In genomic region chr9:123788855-123789529, GRCm38 (mm10) we compare ENCODE assay signal across 18 mouse cellular contexts. TPM values are rescaled to one million over a fixed set of nuclear protein-coding genes. Genes with fewer than 3 reads are reported as not detected.
A peak's percentile ranks its signal among the peaks of the same experiment; 100 is the strongest.
DNase-seq lines count a peak whose midpoint lies in the region; ATAC-seq and TF ChIP-seq lines count a peak whose summit lies in the region.
"Had no signal": no experiment of that assay in that cellular context is flagged by ENCODE, and none has a peak within 500 bp of the region (broad histone marks: within the 10 kb centered on the region; RNA-seq: fewer than 3 reads in every experiment).

No protein-coding gene starts in this region.

- TF ChIP-seq CTCF in forebrain, postnatal 0 days (IDR thresholded peaks at IDR 0.05; ENCODE audit: low read depth), result no peak
- no peak for TF ChIP-seq CTCF in intestine, postnatal 0 days (IDR thresholded peaks at IDR 0.05; ENCODE audit: low read depth)
- no peak for TF ChIP-seq CTCF in kidney, adult 2 months (conservative IDR thresholded peaks at IDR 0.05; ENCODE audit: insufficient read depth, insufficient read length, low read depth, low read length)

- H3K4me3 ChIP-seq in forebrain, postnatal 0 days (ENCODE audit: low read depth, low read length), result no peak overlapping the region
- H3K4me3 ChIP-seq in forebrain, embryonic 15.5 days, result no peak overlapping the region
- no peak overlapping the region for H3K4me3 ChIP-seq in intestine, embryonic 15.5 days (replicated peaks)
- H3K4me3 ChIP-seq in intestine, postnatal 0 days (ENCODE audit: low read depth, low read length), result no peak overlapping the region
- no peak overlapping the region for H3K4me3 ChIP-seq in kidney, adult 2 months (ENCODE audit: insufficient read depth, low read depth, low read length)
- H3K4me3 ChIP-seq: forebrain, embryonic 12.5 days; heart, adult 2 months; limb, embryonic 15.5 days; megakaryocyte, embryonic 14.5 days had no signal

- H3K36me3 ChIP-seq in forebrain, postnatal 0 days (ENCODE audit: insufficient read depth), result peaks cover 35% of the 10 kb centered on the region
- peaks cover 23% of the 10 kb centered on the region for H3K36me3 ChIP-seq in forebrain, embryonic 15.5 days
- H3K36me3 ChIP-seq in intestine, embryonic 15.5 days, result peaks cover 6% of the 10 kb centered on the region
- peaks cover 36% of the 10 kb centered on the region for H3K36me3 ChIP-seq in intestine, postnatal 0 days (ENCODE audit: control insufficient read depth, insufficient read depth)
- peaks cover 7% of the 10 kb centered on the region for H3K36me3 ChIP-seq in kidney, adult 2 months (ENCODE audit: control insufficient read depth, insufficient read depth, low read length)

- peak; percentile 1 for DNase-seq in forebrain, postnatal 0 days
- peak; percentile 12 to 20 for DNase-seq in left cerebral cortex, postnatal 36 days (ENCODE audit: low spot score in 2 of 2)
- DNase-seq in kidney, adult 2 months, result no peak
- DNase-seq: adrenal gland, postnatal 10 days; B cell, adult 2 months; embryo, embryonic 11 days; lung, postnatal 10 days had no signal

- intact Hi-C loops in left cerebral cortex, postnatal 36 days (cut with DNase I), result no loop called here

- H3K4me1 ChIP-seq in forebrain, postnatal 0 days (ENCODE audit: insufficient read depth), result no peaks in the 10 kb centered on the region
- no peaks in the 10 kb centered on the region for H3K4me1 ChIP-seq in forebrain, embryonic 15.5 days
- no peaks in the 10 kb centered on the region for H3K4me1 ChIP-seq in intestine, embryonic 15.5 days (replicated peaks)
- H3K4me1 ChIP-seq in intestine, postnatal 0 days (replicated peaks; ENCODE audit: control insufficient read depth, insufficient read depth, low read length), result no peaks in the 10 kb centered on the region
- H3K4me1 ChIP-seq in kidney, adult 2 months (ENCODE audit: control insufficient read depth, insufficient read depth, low read length), result no peaks in the 10 kb centered on the region
- H3K4me1 ChIP-seq: forebrain, embryonic 12.5 days; limb, embryonic 15.5 days; megakaryocyte, embryonic 14.5 days had no signal

- no peak for ATAC-seq in forebrain, postnatal 0 days
- ATAC-seq in forebrain, embryonic 15.5 days (replicated peaks), result no peak
- peak; percentile 53 for ATAC-seq in intestine, embryonic 15.5 days
- ATAC-seq in intestine, postnatal 0 days, result no peak
- peak; percentile 26 for ATAC-seq in CD4-positive, CD25-positive, alpha-beta regulatory T cell, adult 4 months
- ATAC-seq in megakaryocyte-erythroid progenitor cell, adult 5-6 weeks (replicated peaks; ENCODE audit: low FRiP score, low TSS enrichment, poor library complexity, severe bottlenecking), result no peak
- ATAC-seq: midbrain, embryonic 16.5 days had no signal

- H3K9me3 ChIP-seq in forebrain, postnatal 0 days (ENCODE audit: low read length), result no peaks in the 10 kb centered on the region
- H3K9me3 ChIP-seq in forebrain, embryonic 15.5 days, result no peaks in the 10 kb centered on the region
- H3K9me3 ChIP-seq in intestine, embryonic 15.5 days, result no peaks in the 10 kb centered on the region
- 0 out of 2 replicates have a peak, but pooled peaks cover 2% of the 10 kb centered on the region for H3K9me3 ChIP-seq in intestine, postnatal 0 days (ENCODE audit: control insufficient read depth)
- H3K9me3 ChIP-seq: forebrain, embryonic 12.5 days had no signal

- H3K27me3 ChIP-seq in forebrain, postnatal 0 days (ENCODE audit: insufficient read depth, low read length), result no peaks in the 10 kb centered on the region
- no peaks in the 10 kb centered on the region for H3K27me3 ChIP-seq in forebrain, embryonic 15.5 days
- no peaks in the 10 kb centered on the region for H3K27me3 ChIP-seq in intestine, embryonic 15.5 days (replicated peaks)
- H3K27me3 ChIP-seq in intestine, postnatal 0 days (replicated peaks; ENCODE audit: control insufficient read depth, insufficient read depth, low read length), result no peaks in the 10 kb centered on the region
- no peaks in the 10 kb centered on the region for H3K27me3 ChIP-seq in kidney, adult 2 months (replicated peaks; ENCODE audit: control insufficient read depth, insufficient read depth, low read length)
- H3K27me3 ChIP-seq: forebrain, embryonic 12.5 days; limb, embryonic 15.5 days; megakaryocyte, embryonic 14.5 days had no signal

- H3K4me2 ChIP-seq in forebrain, postnatal 0 days (ENCODE audit: low read depth), result no peak overlapping the region
- no peak overlapping the region for H3K4me2 ChIP-seq in forebrain, embryonic 15.5 days (replicated peaks)
- H3K4me2 ChIP-seq in intestine, embryonic 15.5 days (replicated peaks), result no peak overlapping the region
- no peak overlapping the region for H3K4me2 ChIP-seq in intestine, postnatal 0 days (replicated peaks; ENCODE audit: low read depth)
- H3K4me2 ChIP-seq: forebrain, embryonic 12.5 days; limb, embryonic 15.5 days had no signal

- H3K9ac ChIP-seq in forebrain, postnatal 0 days, result no peak overlapping the region
- no peak overlapping the region for H3K9ac ChIP-seq in forebrain, embryonic 15.5 days (replicated peaks)
- H3K9ac ChIP-seq in intestine, embryonic 15.5 days, result no peak overlapping the region
- no peak overlapping the region for H3K9ac ChIP-seq in intestine, postnatal 0 days (ENCODE audit: low read depth, low read length)
- H3K9ac ChIP-seq: forebrain, embryonic 12.5 days; limb, embryonic 15.5 days had no signal

- no peak overlapping the region for H3K27ac ChIP-seq in forebrain, postnatal 0 days (ENCODE audit: low read depth, low read length)
- H3K27ac ChIP-seq in forebrain, embryonic 15.5 days (replicated peaks), result no peak overlapping the region
- H3K27ac ChIP-seq in intestine, embryonic 15.5 days, result no peak overlapping the region
- no peak overlapping the region for H3K27ac ChIP-seq in intestine, postnatal 0 days (ENCODE audit: low read depth, low read length)
- H3K27ac ChIP-seq in kidney, adult 2 months (ENCODE audit: insufficient read depth, low read depth, low read length), result no peak overlapping the region
- H3K27ac ChIP-seq: forebrain, embryonic 12.5 days; heart, adult 2 months; limb, embryonic 15.5 days had no signal

- TF ChIP-seq POLR2A in kidney, adult 2 months (IDR thresholded peaks at IDR 0.05; ENCODE audit: low read depth, low read length), result no peak

- WGBS in forebrain, postnatal 0 days, result 73% methylated on average over 4 of the region's 4 CpGs
- WGBS in forebrain, embryonic 15.5 days, result 82% methylated on average over 4 of the region's 4 CpGs
- WGBS in intestine, embryonic 15.5 days, result 63% methylated on average over 4 of the region's 4 CpGs
- 57% methylated on average over 4 of the region's 4 CpGs for WGBS in intestine, postnatal 0 days
- WGBS in kidney, adult 2 months, result 73% methylated on average over 4 of the region's 4 CpGs

RNA-seq across cellular contexts. Expression of gene Cxcr6, which starts 17.3 kb away (rescaled TPM):
- total RNA-seq in forebrain, postnatal 0 days (2014; rRNA removed), result not detected in 2 replicates
- polyA plus RNA-seq in forebrain, postnatal 0 days (2015; fragmentation: Nextera tagmentation; extraction: Ambion mirVana), result not detected in 2 replicates
- polyA plus RNA-seq in forebrain, embryonic 15.5 days (2015; fragmentation: Nextera tagmentation; extraction: Ambion mirVana), result 0.15 and 0.18 TPM in 2 replicates
- 1.3 and 1.6 TPM in 2 replicates for polyA plus RNA-seq in intestine, embryonic 15.5 days (2015; fragmentation: Nextera tagmentation; extraction: Ambion mirVana)
- 0.90 and 1.3 TPM in 2 replicates for polyA plus RNA-seq in intestine, postnatal 0 days (2015; fragmentation: Nextera tagmentation; extraction: Ambion mirVana)
- polyA plus RNA-seq in CD4-positive, CD25-positive, alpha-beta regulatory T cell, adult 4 months (2017; shearing (Covaris generic)), result 10 to 100 TPM; 25.3 to 37.5 TPM
- total RNA-seq in left cerebral cortex, postnatal 36 days (2021), result not detected
- polyA plus RNA-seq in kidney, adult 2 months (2012; rRNA removed), result 0.56 and 1.4 TPM in 2 replicates
- total RNA-seq in megakaryocyte-erythroid progenitor cell, adult 5-6 weeks (2014; fragmentation: Nextera tagmentation), result 1.1 and 1.4 TPM in 2 replicates
- total RNA-seq in megakaryocyte-erythroid progenitor cell, adult 5-6 weeks (2017), result 0.70 TPM in 1 of 2 replicates, not detected in the other
- total RNA-seq: left cerebral cortex, adult 18-20 months had no signal

Comparison
In these comparisons a context has a peak if more than half of its experiments do, and no peak if none do; other contexts are left out.
1. ATAC-seq: peak in intestine, embryonic 15.5 days (single experiment) and CD4-positive, CD25-positive, alpha-beta regulatory T cell, adult 4 months (single experiment); none in forebrain, postnatal 0 days (single experiment), forebrain, embryonic 15.5 days (single experiment), intestine, postnatal 0 days (single experiment) and megakaryocyte-erythroid progenitor cell, adult 5-6 weeks (single experiment).
2. RNA of gene Cxcr6, which starts 17.3 kb away (polyA plus RNA-seq): 25.3 to 37.5 TPM in CD4-positive, CD25-positive, alpha-beta regulatory T cell, adult 4 months; 0.56 to 1.4 TPM in kidney, adult 2 months, 1.3 to 1.6 TPM in intestine, embryonic 15.5 days, 0.90 to 1.3 TPM in intestine, postnatal 0 days, 0.15 to 0.18 TPM in forebrain, embryonic 15.5 days and not detected in forebrain, postnatal 0 days; every median in the first group is over 10 times any median in the second.